9 mouse cellular contexts compared by ENCODE assay signal in the genomic region with DNA sequence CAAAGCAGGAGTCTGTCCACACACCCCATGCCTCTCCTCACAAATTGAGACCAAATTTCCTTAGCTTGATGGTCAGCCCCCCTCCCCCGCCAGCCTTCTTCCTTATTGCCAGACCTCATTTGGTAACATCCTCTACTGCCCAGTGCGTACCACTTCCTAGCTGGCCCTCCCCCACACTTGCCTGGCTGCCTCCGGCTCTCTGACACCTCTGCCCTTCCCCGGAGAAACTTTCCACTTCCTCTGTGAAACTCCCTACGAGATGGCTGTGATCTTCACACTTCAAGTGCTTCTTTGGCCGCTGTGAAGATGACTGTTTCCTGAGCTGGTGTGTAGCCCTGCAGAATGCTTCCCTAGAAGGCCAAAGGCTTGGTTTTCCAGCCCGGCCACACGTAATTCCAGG. TPM values are rescaled to one million over a fixed set of nuclear protein-coding genes. Genes with fewer than 3 reads are reported as not detected.
DNase-seq lines count a peak whose midpoint lies in the region; ATAC-seq and TF ChIP-seq lines count a peak whose summit lies in the region.
"Had no signal": no experiment of that assay in that cellular context is flagged by ENCODE, and none has a peak within 500 bp of the region (broad histone marks: within the 10 kb centered on the region; RNA-seq: fewer than 3 reads in every experiment).

No protein-coding gene starts in this region.

- no peak; the same call in 1 of the 2 replicates for TF ChIP-seq RAD21 in CH12.LX (IDR thresholded peaks at IDR 0.05; ENCODE audit: low read depth, low read length)

- H3K9me3 ChIP-seq in embryonic facial prominence, embryonic 14.5 days (ENCODE audit: control insufficient read depth, low read length) = no peaks in the 10 kb centered on the region
- H3K9me3 ChIP-seq in embryonic facial prominence, embryonic 10.5 days = no peaks in the 10 kb centered on the region
- H3K9me3 ChIP-seq in CH12.LX (replicated peaks; ENCODE audit: low read length) = no peaks in the 10 kb centered on the region

- no peak overlapping the region for H3K27ac ChIP-seq in embryonic facial prominence, embryonic 14.5 days (replicated peaks; ENCODE audit: low read depth, low read length)
- H3K27ac ChIP-seq in embryonic facial prominence, embryonic 10.5 days (replicated peaks) = no peak overlapping the region
- H3K27ac ChIP-seq in CH12.LX (ENCODE audit: insufficient read depth, low read depth) = peak overlapping the region; percentile 100
- H3K27ac ChIP-seq in liver, adult 2 months (replicated peaks; ENCODE audit: insufficient read depth, low read depth, low read length) = peak overlapping the region; percentile 63
- H3K27ac ChIP-seq in small intestine, adult 2 months (ENCODE audit: insufficient read depth, low read depth, low read length) = peak overlapping the region; percentile 88

- peak; percentile 69 for TF ChIP-seq POLR2A in CH12.LX (IDR thresholded peaks at IDR 0.05; ENCODE audit: low read depth, low read length)
- no peak for TF ChIP-seq POLR2A in liver, adult 2 months (IDR thresholded peaks at IDR 0.05; ENCODE audit: extremely low read depth, insufficient read depth, low read length)
- TF ChIP-seq POLR2A in small intestine, adult 2 months (IDR thresholded peaks at IDR 0.05; ENCODE audit: low read depth, low read length) = no peak

- H3K4me3 ChIP-seq in embryonic facial prominence, embryonic 14.5 days (ENCODE audit: low read depth, low read length) = no peak overlapping the region
- no peak overlapping the region for H3K4me3 ChIP-seq in embryonic facial prominence, embryonic 10.5 days
- H3K4me3 ChIP-seq in CH12.LX (replicated peaks in 1 of 3; ENCODE audit: low read depth in 2 of 3, low read length in 2 of 3, poor library complexity in 1 of 3) = peak overlapping the region; percentile 33 to 64 (median 57)
- H3K4me3 ChIP-seq in liver, adult 2 months (ENCODE audit: insufficient read depth, low read depth, low read length) = no peak overlapping the region
- no peak overlapping the region for H3K4me3 ChIP-seq in small intestine, adult 2 months (ENCODE audit: low read depth, low read length)

- no peak overlapping the region for H3K9ac ChIP-seq in embryonic facial prominence, embryonic 14.5 days (ENCODE audit: low read depth, low read length)
- H3K9ac ChIP-seq in CH12.LX (ENCODE audit: insufficient read depth, low read depth) = peak overlapping the region; percentile 97
- H3K9ac ChIP-seq in liver, adult 2 months (ENCODE audit: low read depth, low read length) = no peak overlapping the region

- no peak overlapping the region for H3K4me2 ChIP-seq in embryonic facial prominence, embryonic 14.5 days (ENCODE audit: low read depth, low read length)
- peak overlapping the region; percentile 81 for H3K4me2 ChIP-seq in CH12.LX (ENCODE audit: insufficient read depth, low read depth, poor library complexity, severe bottlenecking)

- H3K4me1 ChIP-seq in embryonic facial prominence, embryonic 14.5 days (ENCODE audit: control insufficient read depth, insufficient read depth, low read length) = no peaks in the 10 kb centered on the region
- peaks cover 12% of the 10 kb centered on the region for H3K4me1 ChIP-seq in embryonic facial prominence, embryonic 10.5 days
- H3K4me1 ChIP-seq in CH12.LX (ENCODE audit: control insufficient read depth in 1 of 2, insufficient read depth in 2 of 2) = peaks cover 11 to 38% of the 10 kb centered on the region in 2 experiments
- no peaks in the 10 kb centered on the region for H3K4me1 ChIP-seq in liver, adult 2 months (ENCODE audit: control insufficient read depth, insufficient read depth, low read length)
- peaks cover 6% of the 10 kb centered on the region; the same call in 1 of the 2 replicates for H3K4me1 ChIP-seq in small intestine, adult 2 months (ENCODE audit: control insufficient read depth, insufficient read depth, insufficient read length, low read length)

- no peaks in the 10 kb centered on the region for H3K36me3 ChIP-seq in embryonic facial prominence, embryonic 14.5 days (ENCODE audit: control insufficient read depth, insufficient read depth, low read length)
- H3K36me3 ChIP-seq in embryonic facial prominence, embryonic 10.5 days (replicated peaks) = no peaks in the 10 kb centered on the region
- H3K36me3 ChIP-seq in CH12.LX (replicated peaks in 1 of 2; ENCODE audit: control insufficient read depth in 1 of 2, insufficient read depth in 1 of 2, low read length in 1 of 2) = peaks cover 6 to 7% of the 10 kb centered on the region in 2 experiments
- no peaks in the 10 kb centered on the region for H3K36me3 ChIP-seq in liver, adult 2 months (ENCODE audit: control insufficient read depth, insufficient read depth, low read length)
- H3K36me3 ChIP-seq in small intestine, adult 2 months (ENCODE audit: control insufficient read depth, insufficient read depth, low read length) = no peaks in the 10 kb centered on the region

- peak; percentile 91 for TF ChIP-seq EP300 in CH12.LX (IDR thresholded peaks at IDR 0.05; ENCODE audit: low read length)

- DNase-seq in embryonic facial prominence, embryonic 14.5 days (ENCODE audit: low spot score) = peak; percentile 16
- no peak for DNase-seq in embryonic facial prominence, embryonic 10.5 days (ENCODE audit: low spot score)
- DNase-seq in CH12.LX (ENCODE audit: extremely low read depth) = peak; percentile 94
- DNase-seq in liver, adult 2 months (ENCODE audit: extremely low read depth, low read depth, low spot score) = peak; percentile 45
- DNase-seq in yolk sac, embryonic 10.5 days (ENCODE audit: low spot score) = no peak
- DNase-seq in embryo, embryonic 10 days (ENCODE audit: low spot score) = no peak
- DNase-seq in frontal cortex, postnatal 25 days (ENCODE audit: low spot score in 2 of 2) = no peak

- ATAC-seq in embryonic facial prominence, embryonic 14.5 days (ENCODE audit: low read depth) = no peak

- 59% methylated on average over 8 of the region's 8 CpGs for WGBS in embryonic facial prominence, embryonic 14.5 days
- WGBS in embryonic facial prominence, embryonic 10.5 days = 62% methylated on average over 8 of the region's 8 CpGs
- 57% methylated on average over 8 of the region's 8 CpGs for WGBS in liver, adult 2 months
- 49% methylated on average over 8 of the region's 8 CpGs for WGBS in small intestine, adult 2 months

- peaks cover 16% of the 10 kb centered on the region for H3K79me2 ChIP-seq in CH12.LX (replicated peaks; ENCODE audit: control insufficient read depth, extremely low read depth, insufficient read depth, poor library complexity, severe bottlenecking)
- H3K79me2 ChIP-seq in liver, adult 2 months (ENCODE audit: control insufficient read depth, insufficient read depth, low read length) = no peaks in the 10 kb centered on the region

- H3K27me3 ChIP-seq in embryonic facial prominence, embryonic 14.5 days (replicated peaks; ENCODE audit: control insufficient read depth, insufficient read depth, low read length) = no peaks in the 10 kb centered on the region
- H3K27me3 ChIP-seq in embryonic facial prominence, embryonic 10.5 days (replicated peaks; ENCODE audit: low read depth, poor library complexity, severe bottlenecking) = no peaks in the 10 kb centered on the region
- no peaks in the 10 kb centered on the region for H3K27me3 ChIP-seq in CH12.LX (replicated peaks)
- no peaks in the 10 kb centered on the region for H3K27me3 ChIP-seq in liver, adult 2 months (ENCODE audit: control insufficient read depth, insufficient read depth, low read length)
- no peaks in the 10 kb centered on the region for H3K27me3 ChIP-seq in small intestine, adult 2 months (ENCODE audit: control insufficient read depth, insufficient read depth, low read length)

- in situ Hi-C loops in CH12.LX (cut with MboI; ENCODE audit: low pct_ligation_motif_present, low pct_unique_long_range_greater_than_20kb, low sequenced_read_pairs) = loop anchor here (25.0 kb wide), 1 partner anchor 511 kb away; a partner anchor contains a TSS

- TF ChIP-seq CTCF in CH12.LX (conservative IDR thresholded peaks at IDR 0.05 in 1 of 2, IDR thresholded peaks at IDR 0.05 in 1 of 2; ENCODE audit: low read depth in 2 of 2, low read length in 2 of 2) = no peak
- no peak for TF ChIP-seq CTCF in liver, adult 2 months (IDR thresholded peaks at IDR 0.05; ENCODE audit: low read depth, low read length)
- no peak for TF ChIP-seq CTCF in small intestine, adult 2 months (IDR thresholded peaks at IDR 0.05; ENCODE audit: extremely low read depth, insufficient read length, insufficient replicate concordance, low read depth, low read length)

- dilution Hi-C loops in CH12.LX (cut with MboI; ENCODE audit: extremely low pct_ligation_motif_present, extremely low pct_unique_long_range_greater_than_20kb, low sequenced_read_pairs) = no loop called here

RNA-seq across cellular contexts. Expression of a gene that starts 3.7 kb away (rescaled TPM):
- polyA plus RNA-seq in embryonic facial prominence, embryonic 14.5 days (2014; fragmentation: Nextera tagmentation; extraction: Ambion mirVana) = 9.7 and 10.2 TPM in 2 replicates
- 4.5 and 7.1 TPM in 2 replicates for polyA plus RNA-seq in embryonic facial prominence, embryonic 10.5 days (2016; fragmentation: Nextera tagmentation; extraction: Ambion mirVana)
- total RNA-seq in CH12.LX (2012; rRNA removed) (12.3 and 18.8 TPM in 2 replicates), CH12.LX (2014; rRNA removed) (6.0 and 6.6 TPM in 2 replicates)
- polyA plus RNA-seq in CH12.LX (2012; ENCODE audit: insufficient read length, low read depth) = 35.9 and 38.8 TPM in 2 replicates
- total RNA-seq in liver, adult 2 months (2014; rRNA removed) = 0.09 and 0.34 TPM in 2 replicates
- 0.66 and 1.2 TPM in 2 replicates for polyA plus RNA-seq in liver, adult 2 months (2012; rRNA removed)
- polyA plus RNA-seq in small intestine, adult 2 months (2012; rRNA removed) = 2.8 and 4.5 TPM in 2 replicates

RNA-seq across cellular contexts. Expression of a gene that starts 3.7 kb away (rescaled TPM):
- 15.6 and 19.3 TPM in 2 replicates for polyA plus RNA-seq in embryonic facial prominence, embryonic 14.5 days (2014; fragmentation: Nextera tagmentation; extraction: Ambion mirVana)
- polyA plus RNA-seq in embryonic facial prominence, embryonic 10.5 days (2016; fragmentation: Nextera tagmentation; extraction: Ambion mirVana) = 3.5 and 4.5 TPM in 2 replicates
- total RNA-seq in CH12.LX (2012; rRNA removed) (2,306 and 3,109 TPM in 2 replicates), CH12.LX (2014; rRNA removed) (4,323 and 5,448 TPM in 2 replicates)
- 1,849 and 1,886 TPM in 2 replicates for polyA plus RNA-seq in CH12.LX (2012; ENCODE audit: insufficient read length, low read depth)
- total RNA-seq in liver, adult 2 months (2014; rRNA removed) = 20.0 and 26.8 TPM in 2 replicates
- 7.6 and 10.4 TPM in 2 replicates for polyA plus RNA-seq in liver, adult 2 months (2012; rRNA removed)
- polyA plus RNA-seq in small intestine, adult 2 months (2012; rRNA removed) = 21.7 and 35.1 TPM in 2 replicates

RNA-seq across cellular contexts. Expression of a gene that starts 30.0 kb away (rescaled TPM):
- 445 and 477 TPM in 2 replicates for polyA plus RNA-seq in embryonic facial prominence, embryonic 14.5 days (2014; fragmentation: Nextera tagmentation; extraction: Ambion mirVana)
- polyA plus RNA-seq in embryonic facial prominence, embryonic 10.5 days (2016; fragmentation: Nextera tagmentation; extraction: Ambion mirVana) = 300 and 316 TPM in 2 replicates
- total RNA-seq in CH12.LX (2012; rRNA removed) (151 and 153 TPM in 2 replicates), CH12.LX (2014; rRNA removed) (104 and 128 TPM in 2 replicates)
- 289 and 362 TPM in 2 replicates for polyA plus RNA-seq in CH12.LX (2012; ENCODE audit: insufficient read length, low read depth)
- 6.0 and 10.3 TPM in 2 replicates for total RNA-seq in liver, adult 2 months (2014; rRNA removed)
- 36.6 and 45.0 TPM in 2 replicates for polyA plus RNA-seq in liver, adult 2 months (2012; rRNA removed)
- polyA plus RNA-seq in small intestine, adult 2 months (2012; rRNA removed) = 453 and 911 TPM in 2 replicates

RNA-seq across cellular contexts. Expression of a gene that starts 38.0 kb away (rescaled TPM):
- 5.6 and 6.5 TPM in 2 replicates for polyA plus RNA-seq in embryonic facial prominence, embryonic 14.5 days (2014; fragmentation: Nextera tagmentation; extraction: Ambion mirVana)
- polyA plus RNA-seq in embryonic facial prominence, embryonic 10.5 days (2016; fragmentation: Nextera tagmentation; extraction: Ambion mirVana) = 4.1 and 7.1 TPM in 2 replicates
- 9.2 and 10.6 TPM in 2 replicates for total RNA-seq in CH12.LX (2012; rRNA removed)
- total RNA-seq in CH12.LX (2014; rRNA removed) = 3.0 and 3.6 TPM in 2 replicates
- polyA plus RNA-seq in CH12.LX (2012; ENCODE audit: insufficient read length, low read depth) = 15.6 and 15.9 TPM in 2 replicates
- total RNA-seq in liver, adult 2 months (2014; rRNA removed) = 0.94 and 1.4 TPM in 2 replicates
- polyA plus RNA-seq in liver, adult 2 months (2012; rRNA removed) = 0.42 and 1.6 TPM in 2 replicates
- polyA plus RNA-seq in small intestine, adult 2 months (2012; rRNA removed) = 57.7 and 92.5 TPM in 2 replicates

RNA-seq across cellular contexts. Expression of a gene that starts 45.0 kb away (rescaled TPM):
- not detected in 2 replicates for polyA plus RNA-seq in embryonic facial prominence, embryonic 14.5 days (2014; fragmentation: Nextera tagmentation; extraction: Ambion mirVana)
- polyA plus RNA-seq in embryonic facial prominence, embryonic 10.5 days (2016; fragmentation: Nextera tagmentation; extraction: Ambion mirVana) = not detected in 2 replicates
- not detected in 2 replicates for total RNA-seq in CH12.LX (2012; rRNA removed)
- total RNA-seq in CH12.LX (2014; rRNA removed) = not detected in 2 replicates
- polyA plus RNA-seq in CH12.LX (2012; ENCODE audit: insufficient read length, low read depth) = 0.16 TPM in 1 of 2 replicates, not detected in the other
- total RNA-seq in liver, adult 2 months (2014; rRNA removed) = not detected in 2 replicates
- polyA plus RNA-seq in liver, adult 2 months (2012; rRNA removed) = 0.55 and 1.0 TPM in 2 replicates
- polyA plus RNA-seq in small intestine, adult 2 months (2012; rRNA removed) = 0.24 and 1.3 TPM in 2 replicates
- polyA plus RNA-seq: heart, embryonic 14.5 days had no signal

Comparison
In these comparisons a context has a peak if more than half of its experiments do, and no peak if none do; other contexts are left out.
1. DNase-seq: peak in embryonic facial prominence, embryonic 14.5 days (single experiment), CH12.LX (single experiment) and liver, adult 2 months (single experiment); none in embryonic facial prominence, embryonic 10.5 days (single experiment), yolk sac, embryonic 10.5 days (single experiment), embryo, embryonic 10 days (single experiment) and frontal cortex, postnatal 25 days (0 of 2).
2. H3K27ac ChIP-seq: peak in CH12.LX (single experiment), liver, adult 2 months (single experiment) and small intestine, adult 2 months (single experiment); none in embryonic facial prominence, embryonic 14.5 days (single experiment) and embryonic facial prominence, embryonic 10.5 days (single experiment).
3. H3K4me3 ChIP-seq: peak in CH12.LX (3 of 3); none in embryonic facial prominence, embryonic 14.5 days (single experiment), embryonic facial prominence, embryonic 10.5 days (single experiment), liver, adult 2 months (single experiment) and small intestine, adult 2 months (single experiment).
4. RNA of a gene that starts 3.7 kb away (polyA plus RNA-seq): 1,849 to 1,886 TPM in CH12.LX; 21.7 to 35.1 TPM in small intestine, adult 2 months, 15.6 to 19.3 TPM in embryonic facial prominence, embryonic 14.5 days, 7.6 to 10.4 TPM in liver, adult 2 months and 3.5 to 4.5 TPM in embryonic facial prominence, embryonic 10.5 days; every median in the first group is over 10 times any median in the second.